Mouse (Mus musculus): ENCODE data around the gene Lamtor2.

Gene Lamtor2

GRCm38 (mm10) chr3:88503881-88504746, 48.8 kb downstream of the Lamtor2 start:
- DNase-seq (ENCODE audit: low read depth, low spot score), result no peak

GRCm38 (mm10) chr3:88503505-88503863, 49.4 kb downstream of the Lamtor2 start:
- DNase-seq (ENCODE audit: low read depth, low spot score), result no peak

- no peak for DNase-seq (ENCODE audit: low read depth, low spot score)
Measured at GRCm38 (mm10) chr3:88502641-88503504, 50.0 kb downstream of the Lamtor2 start.

- DNase-seq (ENCODE audit: low read depth, low spot score), result no peak
Measured at GRCm38 (mm10) chr3:88502031-88502571, 50.8 kb downstream of the Lamtor2 start.

GRCm38 (mm10) chr3:88501366-88502030, 51.4 kb downstream of the Lamtor2 start:
- DNase-seq (ENCODE audit: low read depth, low spot score), result no peak

GRCm38 (mm10) chr3:88500655-88501365, 52.1 kb downstream of the Lamtor2 start:
- DNase-seq (ENCODE audit: low read depth, low spot score), result no peak

- DNase-seq (ENCODE audit: low read depth, low spot score), result no peak
Measured at GRCm38 (mm10) chr3:88500087-88500486, 52.8 kb downstream of the Lamtor2 start.
